Mouse (Mus musculus): ENCODE results near the gene Sars2.

- TF ChIP-seq POLR2A (IDR thresholded peaks at IDR 0.05; ENCODE audit: borderline replicate concordance, insufficient read depth, low read length) (no peak), CTCF (IDR thresholded peaks at IDR 0.05; ENCODE audit: borderline replicate concordance, insufficient read depth, low read depth, low read length) (no peak)
Observed at GRCm38 (mm10) chr7:28770309-28770708, 28.5 kb downstream of the Sars2 start.

Measured in cerebellum, adult 2 months (tissue).